Mouse (Mus musculus) lung, postnatal 0 days (tissue): ENCODE data around the gene Ap3d1. TPM values are rescaled to one million over a fixed set of nuclear protein-coding genes. Genes with fewer than 3 reads are reported as not detected.

Experiments used
- ATAC-seq: fragments of 200-750 bp; cut with Nextera tagmentation; 2 replicates; pipeline ENCODE4 v1.8.0; 2017; ENCODE audit warnings: moderate library complexity
- DNase-seq: peaks from one replicate; pipeline ENCODE4 v3.0.0-alpha.2; 2016; ENCODE audit warnings: low spot score
- H3K27ac ChIP-seq: fragments of 300-500 bp; sonication (generic); 2 replicates; pipeline ENCODE4 v1.5.1; 2014; ENCODE audit warnings: antibody characterized with exemption, mild to moderate bottlenecking, low read length, mixed read lengths
- H3K27me3 ChIP-seq: fragments of 300-500 bp; sonication (generic); replicated peaks from 2 replicates; pipeline ENCODE4 v1.6.1; 2014; ENCODE audit warnings: low read length, mixed read lengths; ENCODE audit not compliant: insufficient read depth
- H3K36me3 ChIP-seq: fragments of 300-500 bp; sonication (generic); 2 replicates; pipeline ENCODE4 v1.6.1; 2014; ENCODE audit warnings: low read length, mixed read lengths; ENCODE audit not compliant: insufficient read depth
- H3K4me1 ChIP-seq: fragments of 300-500 bp; sonication (generic); 2 replicates; pipeline ENCODE4 v1.6.1; 2014; ENCODE audit warnings: antibody characterized with exemption, low read depth, low read length, mixed read lengths; ENCODE audit not compliant: insufficient read depth
- H3K4me2 ChIP-seq: fragments of 300-500 bp; sonication (generic); replicated peaks from 2 replicates; pipeline ENCODE4 v1.6.1; 2014; ENCODE audit warnings: low read depth, mild to moderate bottlenecking, low read length, moderate library complexity, mixed read lengths
- H3K4me3 ChIP-seq: fragments of 300-500 bp; sonication (generic); 2 replicates; pipeline ENCODE4 v1.5.1; 2014; ENCODE audit warnings: low read depth, low read length
- H3K9ac ChIP-seq: fragments of 300-500 bp; sonication (generic); replicated peaks from 2 replicates; pipeline ENCODE4 v1.6.1; 2014; ENCODE audit warnings: low read depth, mild to moderate bottlenecking
- H3K9me3 ChIP-seq: fragments of 300-500 bp; sonication (generic); 2 replicates; pipeline ENCODE4 v1.6.1; 2016; ENCODE audit warnings: low read length, mixed read lengths
- CTCF ChIP-seq: IDR thresholded peaks from 2 replicates; pipeline ENCODE4 v1.5.1; 2016; ENCODE audit warnings: antibody characterized with exemption, mild to moderate bottlenecking
- EP300 ChIP-seq: IDR thresholded peaks from 2 replicates; pipeline ENCODE4 v1.6.1; 2016; ENCODE audit warnings: antibody characterized with exemption, mild to moderate bottlenecking, control low read depth
- WGBS: fragments of 180-500 bp; shearing (Covaris S2); extraction: QIAGEN DNeasy Blood & Tissue Kit; methylation state at CpG from one replicate; pipeline ENCODE4 v1.1.7; 2014; 5-methylcytosine and 5-hydroxymethylcytosine counted together
- polyA plus RNA-seq: library from polyadenylated mRNA; unstranded; fragments of >200 nt; fragmentation: Nextera tagmentation; extraction: Ambion mirVana; gene quantifications from 2 replicates; pipeline ENCODE4 v1.2.1, GENCODE M21; 2015

Ap3d1 gene
- polyA plus RNA-seq, 1 experiment from 2014 or later: 49.3 TPM

DNA sequence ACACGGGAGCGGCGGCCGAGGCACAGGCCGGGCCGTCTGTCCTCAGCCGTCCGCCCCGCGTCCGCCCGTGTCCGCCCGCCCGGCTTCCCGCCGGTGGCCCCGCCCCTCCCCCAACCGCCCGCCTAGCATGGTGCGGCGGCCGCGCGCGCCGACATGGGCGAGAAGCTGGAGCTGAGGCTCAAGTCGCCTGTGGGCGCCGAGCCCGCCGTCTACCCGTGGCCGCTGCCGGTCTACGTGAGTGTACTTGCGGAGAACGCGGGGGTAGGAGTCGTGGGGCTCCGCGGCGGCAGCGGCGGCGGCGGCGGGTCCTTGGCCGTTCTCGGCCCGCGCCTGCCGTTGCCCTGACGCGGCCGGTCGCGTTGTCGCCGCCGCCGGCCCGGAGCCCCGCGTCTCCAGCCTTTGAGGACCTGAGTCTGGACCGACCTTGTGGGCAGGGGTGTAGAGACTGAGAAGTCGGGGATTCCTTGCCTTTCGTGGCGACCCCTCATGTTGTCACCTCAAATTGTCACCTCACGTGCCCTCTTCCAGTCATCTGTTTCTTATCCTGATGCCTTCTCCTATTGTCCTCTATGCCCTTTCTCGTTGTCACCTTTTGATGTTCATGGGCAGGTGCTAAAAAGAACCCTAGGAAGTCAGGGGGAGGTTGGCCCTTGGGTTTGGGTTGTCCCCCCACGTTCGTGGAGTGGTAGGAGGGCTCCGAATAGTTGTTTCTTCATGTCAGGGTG is 13.4 kb upstream of the Ap3d1 start:
- Histone ChIP-seq H3K27me3 (no peaks in the 10 kb centered on the region), H3K4me2 (peak overlapping the region; percentile 91), H3K9ac (peak overlapping the region; percentile 81), H3K4me3 (peak overlapping the region; percentile 97), H3K9me3 (no peaks in the 10 kb centered on the region), H3K27ac (peak overlapping the region; percentile 79), H3K4me1 (peaks cover 24% of the 10 kb centered on the region), H3K36me3 (no peaks in the 10 kb centered on the region)
- ATAC-seq (peak; percentile 26; the same call in 1 of the 2 replicates), DNase-seq (no peak)
- WGBS: 1% methylated on average over 31 of the region's 75 CpGs
- TF ChIP-seq EP300 (no peak), CTCF (no peak)

DNA sequence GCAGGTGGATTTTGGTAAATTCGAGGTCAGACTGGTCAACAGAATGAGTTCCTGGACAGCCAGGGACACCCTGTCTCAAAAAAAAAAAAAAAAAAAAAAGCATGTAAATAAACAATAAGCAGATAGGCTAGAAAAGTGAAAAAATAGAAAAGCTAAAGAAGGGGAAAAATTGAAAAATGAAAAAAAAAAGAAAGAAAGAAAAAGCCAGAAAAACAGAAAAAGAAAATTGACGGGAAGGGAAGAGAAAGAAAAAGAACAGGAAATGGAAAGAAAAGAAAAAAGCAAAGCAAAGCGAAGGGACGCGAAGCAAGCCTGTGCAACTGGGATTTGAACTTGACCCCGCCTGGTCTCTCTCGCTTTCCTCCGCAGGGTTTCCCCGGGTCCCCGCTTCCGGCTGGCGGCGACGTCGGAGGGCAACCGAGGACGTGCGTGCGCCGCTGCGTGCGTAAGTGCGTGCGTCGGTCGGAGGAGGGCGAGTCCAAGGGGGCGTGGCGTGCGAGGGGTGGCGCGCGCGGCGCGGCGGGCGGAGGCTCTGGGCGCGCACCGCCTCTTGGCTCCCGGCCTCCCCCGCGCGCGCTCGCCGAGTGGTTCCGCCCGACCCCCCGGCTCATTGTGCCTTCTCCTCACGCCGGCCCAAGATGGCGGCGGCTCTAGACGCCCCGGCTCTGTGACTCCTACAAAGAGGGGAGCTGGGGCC is 12.7 kb upstream of the Ap3d1 start, which contains the start of gene Dot1l:
Dot1l (plus strand) TSS at position 613 of the 697 bp plus-strand sequence.
- ATAC-seq (peak; percentile 87), DNase-seq (peak; percentile 98)
- H3K4me1 ChIP-seq: peaks cover 24% of the 10 kb centered on the region
- H3K9ac ChIP-seq: peak within 1 kb of the TSS; percentile 81
- H3K27me3 ChIP-seq: no peaks in the 10 kb centered on the region
- 6% methylated on average over 47 of the region's 57 CpGs for WGBS
- 0 out of 2 replicates have a peak, but pooled peaks have one; percentile 29 for TF ChIP-seq EP300
- no peak for TF ChIP-seq CTCF
- H3K36me3 ChIP-seq: no peaks in the 10 kb centered on the region
- peak within 1 kb of the TSS; percentile 97 for H3K4me3 ChIP-seq
- no peaks in the 10 kb centered on the region for H3K9me3 ChIP-seq
- peak within 1 kb of the TSS; percentile 91 for H3K4me2 ChIP-seq
- H3K27ac ChIP-seq: peak within 1 kb of the TSS; percentile 79

DNA sequence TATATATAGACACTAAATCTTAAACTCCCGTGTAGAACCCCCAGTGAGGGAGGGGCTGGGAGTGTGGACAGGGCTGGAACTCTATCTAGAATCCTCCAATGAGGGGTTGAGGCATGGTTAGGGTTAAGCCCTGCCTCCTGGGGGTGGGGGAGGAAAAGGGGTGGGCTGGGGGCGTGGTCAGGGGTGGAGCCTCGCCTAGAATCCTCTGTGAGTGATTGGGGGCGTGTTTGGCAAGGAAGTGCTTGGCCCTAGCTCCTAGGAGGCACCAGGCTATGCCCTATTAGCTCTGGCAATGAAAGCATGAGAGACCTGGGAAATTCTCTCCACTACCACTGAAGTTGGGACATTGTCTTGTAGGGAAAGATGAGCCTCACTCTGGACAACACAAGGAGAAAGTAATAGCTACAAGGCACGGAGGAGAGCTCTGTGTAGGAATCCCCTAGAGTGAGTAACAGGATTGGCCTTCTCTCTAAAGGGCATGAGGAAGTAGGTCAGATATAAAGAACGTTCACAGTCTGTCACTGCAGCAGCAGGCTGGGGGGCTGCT is 10.1 kb upstream of the Ap3d1 start:
- TF ChIP-seq EP300 (no peak), CTCF (no peak)
- peaks cover 24% of the 10 kb centered on the region for H3K4me1 ChIP-seq
- peak overlapping the region; percentile 88 for H3K27ac ChIP-seq
- peak overlapping the region; percentile 14 for H3K4me3 ChIP-seq
- ATAC-seq: peak; percentile 64
- H3K9me3 ChIP-seq: no peaks in the 10 kb centered on the region
- peak; percentile 91 for DNase-seq
- H3K36me3 ChIP-seq: no peaks in the 10 kb centered on the region
- H3K9ac ChIP-seq: no peak overlapping the region; the same call in 1 of the 2 replicates
- no peaks in the 10 kb centered on the region for H3K27me3 ChIP-seq
- peak overlapping the region; percentile 53 for H3K4me2 ChIP-seq
- WGBS: 1% methylated on average over 6 of the region's 6 CpGs

DNA sequence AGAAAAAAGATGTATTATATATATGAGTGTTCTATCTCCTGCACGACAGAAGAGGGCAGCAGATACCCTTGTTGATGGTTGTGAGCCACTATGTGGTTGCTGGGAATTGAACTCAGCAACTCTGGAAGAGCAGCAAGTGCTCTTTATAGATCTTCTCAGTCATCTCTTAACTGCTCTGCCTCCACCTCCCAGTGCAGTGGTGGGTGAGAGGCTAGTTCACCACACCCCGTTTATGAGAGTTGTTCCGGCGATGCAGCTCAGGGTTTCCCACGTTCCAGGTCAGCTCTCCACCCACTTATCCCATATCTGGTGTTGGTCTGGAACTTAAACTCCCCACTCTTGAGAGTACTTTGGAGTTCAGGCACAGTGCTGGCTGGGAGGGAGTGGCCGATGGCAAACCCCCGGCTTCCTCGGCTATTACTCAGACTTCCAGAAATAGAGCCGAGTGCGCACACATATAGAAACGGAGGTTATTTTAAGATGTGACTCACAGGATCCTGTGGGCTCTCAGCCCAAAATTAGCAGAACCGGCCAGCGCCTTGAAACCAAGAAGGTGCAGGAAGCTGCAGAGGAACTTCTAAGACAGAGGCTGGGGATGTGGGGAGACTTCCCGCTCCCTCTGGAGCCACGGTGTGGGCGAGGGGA is 9.2 kb upstream of the Ap3d1 start:
- DNase-seq (peak; percentile 98), ATAC-seq (peak; percentile 81)
- peak overlapping the region; percentile 88 for H3K27ac ChIP-seq
- H3K4me3 ChIP-seq: peak overlapping the region; percentile 14
- WGBS: 2% methylated on average over 16 of the region's 16 CpGs
- TF ChIP-seq EP300: peak; percentile 96
- TF ChIP-seq CTCF: peak; percentile 67
- H3K4me2 ChIP-seq: peak overlapping the region; percentile 53
- H3K9me3 ChIP-seq: no peaks in the 10 kb centered on the region
- H3K4me1 ChIP-seq: peaks cover 16% of the 10 kb centered on the region
- H3K27me3 ChIP-seq: no peaks in the 10 kb centered on the region
- H3K36me3 ChIP-seq: no peaks in the 10 kb centered on the region
- no peak overlapping the region; the same call in 1 of the 2 replicates for H3K9ac ChIP-seq

DNA sequence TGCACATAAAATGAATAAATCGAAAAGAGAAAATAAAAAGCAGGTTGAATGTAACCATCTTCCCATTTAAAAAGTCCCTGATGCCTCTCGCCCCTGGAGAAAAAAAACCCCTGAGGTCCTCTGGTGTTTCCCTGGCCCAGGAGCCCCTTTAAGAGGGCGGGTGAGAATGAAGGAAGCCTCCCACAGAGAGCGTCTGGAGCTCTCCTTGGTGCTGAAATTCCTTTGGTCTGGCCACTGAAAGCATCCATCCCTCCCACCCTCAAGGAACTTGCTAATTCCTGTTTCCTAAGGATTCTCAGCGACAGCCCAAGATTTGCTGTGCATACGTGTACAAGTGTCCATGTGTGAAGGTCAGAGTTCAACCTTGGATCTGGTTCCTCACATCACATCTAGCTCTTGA is 6.5 kb upstream of the Ap3d1 start:
- 7% methylated on average over 6 of the region's 6 CpGs for WGBS
- peaks cover 10% of the 10 kb centered on the region; the same call in 1 of the 2 replicates for H3K4me1 ChIP-seq
- ATAC-seq (no peak), DNase-seq (peak; percentile 88)
- H3K9ac ChIP-seq: no peak overlapping the region
- H3K27ac ChIP-seq: no peak overlapping the region
- H3K9me3 ChIP-seq: no peaks in the 10 kb centered on the region
- no peaks in the 10 kb centered on the region for H3K27me3 ChIP-seq
- no peaks in the 10 kb centered on the region for H3K36me3 ChIP-seq
- no peak overlapping the region for H3K4me2 ChIP-seq
- TF ChIP-seq EP300 (no peak), CTCF (no peak)
- H3K4me3 ChIP-seq: no peak overlapping the region

DNA sequence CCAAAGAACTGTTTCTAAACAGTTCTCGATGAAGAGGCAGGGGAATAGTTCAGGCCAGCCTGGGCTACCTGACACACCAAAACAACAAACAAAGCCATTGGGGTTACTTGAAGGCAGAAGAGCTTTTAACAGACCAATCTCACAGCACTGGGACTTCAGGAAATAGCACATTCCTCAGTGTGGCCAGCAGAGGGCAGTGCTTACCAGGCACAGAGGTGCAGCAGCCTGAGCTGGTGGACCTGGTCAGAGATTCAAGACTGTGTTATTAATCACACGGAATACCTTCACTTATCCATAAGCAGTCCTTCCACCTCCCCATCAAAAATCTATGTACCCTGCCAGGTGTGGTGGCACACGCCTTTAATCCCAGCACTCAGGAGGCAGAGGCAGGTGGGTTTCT is 5.3 kb upstream of the Ap3d1 start:
- Histone ChIP-seq H3K9ac (no peak overlapping the region), H3K27ac (no peak overlapping the region), H3K36me3 (no peaks in the 10 kb centered on the region), H3K27me3 (no peaks in the 10 kb centered on the region), H3K4me2 (no peak overlapping the region), H3K4me3 (no peak overlapping the region), H3K9me3 (no peaks in the 10 kb centered on the region), H3K4me1 (peaks cover 11% of the 10 kb centered on the region; the same call in 1 of the 2 replicates)
- 9% methylated on average over 3 of the region's 3 CpGs for WGBS
- no peak for TF ChIP-seq EP300
- peak; percentile 97 for TF ChIP-seq CTCF
- ATAC-seq (no peak), DNase-seq (peak; percentile 91)
